Mouse (Mus musculus) C2C12 (cell line): ENCODE data around the gene Ptpro.

Experiments
- CEBPB ChIP-seq: IDR thresholded peaks from one replicate; pipeline ENCODE4 v1.6.1; 2011; ENCODE audit warnings: low read depth, mild to moderate bottlenecking, control low read depth, moderate library complexity
- CTCF ChIP-seq: IDR thresholded peaks from one replicate; pipeline ENCODE4 v1.5.1; 2011; ENCODE audit not compliant: control insufficient read depth, insufficient read depth, insufficient read length

DNA sequence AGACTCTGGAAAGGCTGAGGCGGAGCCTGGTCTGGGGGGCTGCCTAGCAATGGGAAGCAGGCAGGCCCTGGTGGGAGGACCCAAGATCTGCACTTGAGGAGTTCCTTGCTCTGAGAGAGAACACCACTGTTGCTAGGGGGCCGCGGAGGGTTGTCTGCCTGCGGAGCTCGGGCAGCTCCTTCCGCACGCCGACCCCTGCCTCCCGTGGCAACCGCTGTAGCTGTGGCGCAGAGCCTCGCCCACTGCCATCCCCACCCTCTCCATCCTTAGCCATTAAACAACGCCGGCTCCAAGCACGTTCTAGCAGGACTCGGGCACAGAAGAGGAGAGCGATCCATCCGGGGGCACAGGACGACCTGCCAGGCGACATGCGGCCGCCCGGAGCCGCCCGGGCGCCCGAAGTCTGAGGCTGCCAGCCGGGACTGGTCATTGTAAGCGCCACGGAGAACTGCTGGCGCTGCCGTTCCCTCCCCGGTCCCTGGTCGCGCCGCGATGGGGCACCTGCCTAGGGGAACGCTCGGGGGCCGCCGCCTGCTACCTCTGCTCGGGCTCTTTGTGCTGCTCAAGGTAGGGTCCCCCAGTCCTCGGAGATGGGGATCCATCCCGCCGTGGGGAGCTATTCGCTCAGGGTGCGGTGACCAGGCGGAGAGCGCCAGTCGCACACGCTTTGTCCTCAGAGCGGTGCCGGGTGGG, at the start of gene Ptpro:
- TF ChIP-seq CEBPB (no peak), CTCF (no peak)
